Mouse (Mus musculus) liver, adult 2 months (tissue): Measurements from ENCODE around the gene Med18.

Source experiments
- CTCF ChIP-seq: fragments of 200-500 bp; IDR thresholded peaks from 2 replicates; pipeline ENCODE4 v1.5.1; 2011; ENCODE audit warnings: low read depth, low read length, control low read depth
- POLR2A ChIP-seq: fragments of 200-500 bp; IDR thresholded peaks from 2 replicates; pipeline ENCODE4 v1.6.1; 2011; ENCODE audit warnings: low read length, control low read depth; ENCODE audit not compliant: insufficient read depth; ENCODE audit errors: extremely low read depth

- TF ChIP-seq CTCF (no peak), POLR2A (no peak)
Measured at GRCm38 (mm10) chr4:132455146-132455545, 8.6 kb downstream of the Med18 start.
